Mouse (Mus musculus) CH12.LX (cell line): ENCODE data around the gene Gm20838. TPM values are rescaled to one million over a fixed set of nuclear protein-coding genes. Genes with fewer than 3 reads are reported as not detected.
"Not testable (repeated sequence)": the region's sequence is repeated elsewhere in the genome, so short reads cannot be mapped to it uniquely, and the experiment has no call there.

Experiments used
- DNase-seq: peaks from one replicate; pipeline ENCODE4 v3.0.0-alpha.2; 2013; ENCODE audit errors: extremely low read depth
- H3K27ac ChIP-seq: 2 replicates; pipeline ENCODE4 v1.5.1; 2012; ENCODE audit warnings: low read depth, mild to moderate bottlenecking, control low read depth, moderate library complexity; ENCODE audit not compliant: insufficient read depth
- H3K27me3 ChIP-seq: replicated peaks from 2 replicates; pipeline ENCODE3; 2012; ENCODE audit warnings: inconsistent platforms
- H3K36me3 ChIP-seq, 2 experiments: replicated peaks in 1 of 2; 2 replicates each; pipeline versions ENCODE3 to v1.6.1; 2012; ENCODE audit warnings: inconsistent platforms in 1 of 2, low read length in 1 of 2, mild to moderate bottlenecking in 1 of 2, mixed read lengths in 1 of 2, moderate library complexity in 1 of 2; ENCODE audit not compliant: control insufficient read depth in 1 of 2, insufficient read depth in 1 of 2
- H3K4me1 ChIP-seq, 2 experiments: 2 replicates each; pipeline ENCODE4 v1.6.1; 2012; ENCODE audit warnings: inconsistent platforms in 1 of 2, moderate library complexity in 1 of 2; ENCODE audit not compliant: insufficient read depth in 2 of 2, control insufficient read depth in 1 of 2
- H3K4me2 ChIP-seq: 2 replicates; pipeline ENCODE4 v1.6.1; 2012; ENCODE audit warnings: low read depth, mild to moderate bottlenecking, control low read depth; ENCODE audit not compliant: poor library complexity, insufficient read depth, severe bottlenecking
- H3K4me3 ChIP-seq, 3 experiments: fragments of 150-350 bp in 1 of 3; sonication (generic) in 1 of 3; replicated peaks in 1 of 3; 2 replicates each; pipeline versions ENCODE3 to v1.5.1; 2011 to 2012; ENCODE audit warnings: low read depth in 2 of 3, low read length in 2 of 3, mild to moderate bottlenecking in 2 of 3, moderate library complexity in 2 of 3, control low read depth in 1 of 3, improper control_type of control experiment in 1 of 3, inconsistent platforms in 1 of 3, mixed read lengths in 1 of 3; ENCODE audit not compliant: poor library complexity in 1 of 3
- H3K79me2 ChIP-seq: replicated peaks from 2 replicates; pipeline ENCODE4 v1.6.1; 2012; ENCODE audit warnings: mild to moderate bottlenecking, moderate library complexity; ENCODE audit not compliant: control insufficient read depth, poor library complexity, insufficient read depth, severe bottlenecking; ENCODE audit errors: extremely low read depth
- H3K9ac ChIP-seq: 2 replicates; pipeline ENCODE4 v1.6.1; 2012; ENCODE audit warnings: low read depth, mild to moderate bottlenecking, control low read depth, moderate library complexity; ENCODE audit not compliant: insufficient read depth
- H3K9me3 ChIP-seq: replicated peaks from 2 replicates; pipeline ENCODE3; 2012; ENCODE audit warnings: low read length, inconsistent platforms, mixed read lengths
- dilution Hi-C: fragments of 300-500 bp; cut with MboI; formaldehyde crosslinking; loops from 2 replicates; pipeline ENCODE4 v1.14.3; 2020; ENCODE audit warnings: low sequenced_read_pairs; ENCODE audit not compliant: extremely low pct_unique_long_range_greater_than_20kb, extremely low pct_ligation_motif_present
- in situ Hi-C: fragments of 300-500 bp; cut with MboI; formaldehyde crosslinking; loops from 3 replicates; pipeline ENCODE4 v1.14.3; 2019; ENCODE audit warnings: low sequenced_read_pairs, low pct_ligation_motif_present, low pct_unique_long_range_greater_than_20kb, mixed read lengths
- polyA plus RNA-seq: library from polyadenylated mRNA; unstranded; fragments of >175 nt; gene quantifications from 2 replicates; pipeline ENCODE4 v1.2.1, GENCODE M21; 2012; ENCODE audit warnings: low read depth; ENCODE audit not compliant: insufficient read length
- total RNA-seq, 2 experiments: library from RNA; depleted of rRNA; stranded (reverse); fragments of 300-350 nt in 1 of 2; fragments of >200 nt in 1 of 2; gene quantifications; 2 replicates each; pipeline ENCODE4 v1.2.3; 2012 to 2014

Gm20838 gene
- total RNA-seq (2012; rRNA removed) = not detected in 2 replicates
- not detected in 2 replicates for total RNA-seq (2014; rRNA removed)
- not detected in 2 replicates for polyA plus RNA-seq

DNA sequence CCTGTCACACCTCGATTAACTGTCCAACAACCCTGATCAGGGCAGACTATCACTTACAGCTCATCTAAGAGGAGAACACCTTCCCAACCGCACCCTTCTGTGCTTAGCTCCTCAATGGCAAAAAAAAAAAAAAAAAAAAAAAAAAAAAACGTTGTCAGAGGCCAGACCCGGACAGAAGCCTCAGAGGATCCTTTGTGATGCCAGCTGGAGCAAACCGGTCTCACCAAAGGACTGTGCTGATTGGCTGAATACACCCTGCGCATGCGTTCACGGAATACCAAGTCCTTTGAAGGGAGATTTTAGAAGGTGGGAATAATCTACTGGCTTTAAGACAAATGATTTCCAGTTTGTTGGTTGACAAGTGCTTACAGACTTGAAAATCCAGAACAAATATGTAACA, at the start of gene Gm20838:
Gene Gm20838, minus strand, starts transcription at position 101 of the 400 bp plus-strand sequence.
- H3K27me3 ChIP-seq, DNase-seq, H3K4me1 ChIP-seq, H3K36me3 ChIP-seq, in situ Hi-C loops, H3K27ac ChIP-seq, H3K4me3 ChIP-seq, H3K9me3 ChIP-seq, dilution Hi-C loops, H3K79me2 ChIP-seq, H3K4me2 ChIP-seq, H3K9ac ChIP-seq: not testable (repeated sequence)
